Mouse (Mus musculus) heart, postnatal 0 days (tissue): ENCODE results near the gene Lrrc63.

Experiments
- CTCF ChIP-seq: IDR thresholded peaks from 2 replicates; pipeline ENCODE4 v1.5.1; 2016; ENCODE audit warnings: antibody characterized with exemption, control low read depth, low read depth
- EP300 ChIP-seq: IDR thresholded peaks from 2 replicates; pipeline ENCODE4 v1.6.1; 2016; ENCODE audit warnings: antibody characterized with exemption, low read depth

- TF ChIP-seq EP300 (no peak), CTCF (no peak)
These were observed 76.0 kb downstream of the Lrrc63 start for GRCm38 (mm10) chr14:75054455-75055343.
